Mouse (Mus musculus) kidney, adult 2 months (tissue): ENCODE data around the gene Fam155a. TPM values are rescaled to one million over a fixed set of nuclear protein-coding genes. Genes with fewer than 3 reads are reported as not detected.

ENCODE experiments used
- DNase-seq: peaks from one replicate; pipeline ENCODE4 v3.0.0; 2021
- H3K27ac ChIP-seq: fragments of 200-500 bp; 2 replicates; pipeline ENCODE4 v1.5.1; 2012; ENCODE audit warnings: low read depth, low read length, control low read depth, inconsistent platforms; ENCODE audit not compliant: insufficient read depth
- H3K27me3 ChIP-seq: fragments of 200-500 bp; replicated peaks from 2 replicates; pipeline ENCODE4 v1.6.1; 2012; ENCODE audit warnings: mild to moderate bottlenecking, moderate library complexity, low read length, inconsistent platforms; ENCODE audit not compliant: control insufficient read depth, insufficient read depth
- H3K36me3 ChIP-seq: fragments of 200-500 bp; 2 replicates; pipeline ENCODE4 v1.6.1; 2012; ENCODE audit warnings: mild to moderate bottlenecking, moderate library complexity, low read length, inconsistent platforms; ENCODE audit not compliant: control insufficient read depth, insufficient read depth
- H3K4me1 ChIP-seq: fragments of 200-500 bp; 2 replicates; pipeline ENCODE4 v1.6.1; 2011; ENCODE audit warnings: low read length; ENCODE audit not compliant: control insufficient read depth, insufficient read depth
- H3K4me3 ChIP-seq: fragments of 200-500 bp; 2 replicates; pipeline ENCODE4 v1.5.1; 2011; ENCODE audit warnings: mild to moderate bottlenecking, low read depth, low read length, control low read depth; ENCODE audit not compliant: insufficient read depth
- CTCF ChIP-seq: fragments of 200-500 bp; conservative IDR thresholded peaks from 2 replicates; pipeline ENCODE4 v1.5.1; 2011; ENCODE audit warnings: low read depth, mild to moderate bottlenecking, control low read depth, low read length, moderate library complexity, mixed read lengths; ENCODE audit not compliant: insufficient read depth, insufficient read length
- POLR2A ChIP-seq: fragments of 200-500 bp; IDR thresholded peaks from one replicate; pipeline ENCODE4 v1.6.1; 2011; ENCODE audit warnings: low read depth, low read length, control low read depth
- WGBS: fragments of 180-500 bp; shearing (Covaris S2); methylation state at CpG from one replicate; pipeline ENCODE4 v1.1.7; 2018; 5-methylcytosine and 5-hydroxymethylcytosine counted together
- polyA plus RNA-seq: library from polyadenylated mRNA; depleted of rRNA; stranded (reverse); fragments of >200 nt; gene quantifications from 2 replicates; pipeline ENCODE4 v1.2.3, GENCODE M21; 2012

The Fam155a gene
- polyA plus RNA-seq, 1 experiment = 0.08 TPM

GRCm38 (mm10) chr8:9580192-9580591 is 190.8 kb downstream of the Fam155a start:
- H3K36me3 ChIP-seq = no peaks in the 10 kb centered on the region
- H3K4me1 ChIP-seq = no peaks in the 10 kb centered on the region
- no peak overlapping the region for H3K27ac ChIP-seq
- H3K27me3 ChIP-seq = no peaks in the 10 kb centered on the region
- TF ChIP-seq CTCF (peak; percentile 44; the same call in 1 of the 2 replicates), POLR2A (no peak)
- 24% methylated on average over 3 of the region's 3 CpGs for WGBS
- peak; percentile 40 for DNase-seq
- no peak overlapping the region for H3K4me3 ChIP-seq

- Histone ChIP-seq H3K27ac (no peak overlapping the region), H3K4me3 (no peak overlapping the region), H3K4me1 (no peaks in the 10 kb centered on the region), H3K27me3 (no peaks in the 10 kb centered on the region), H3K36me3 (no peaks in the 10 kb centered on the region)
- no peak for DNase-seq
- TF ChIP-seq CTCF (no peak), POLR2A (no peak)
- WGBS = 81% methylated on average over 2 of the region's 2 CpGs
Observed at GRCm38 (mm10) chr8:9571977-9572376, 199.0 kb downstream of the Fam155a start.

- no peak overlapping the region for H3K27ac ChIP-seq
- no peaks in the 10 kb centered on the region for H3K27me3 ChIP-seq
- H3K4me1 ChIP-seq = no peaks in the 10 kb centered on the region
- no peak overlapping the region for H3K4me3 ChIP-seq
- no peak for DNase-seq
- 77% methylated on average over 4 of the region's 4 CpGs for WGBS
- H3K36me3 ChIP-seq = no peaks in the 10 kb centered on the region
- TF ChIP-seq POLR2A (no peak), CTCF (no peak)
Observed at GRCm38 (mm10) chr8:9569516-9570170, 201.3 kb downstream of the Fam155a start.

- Histone ChIP-seq H3K4me1 (no peaks in the 10 kb centered on the region), H3K27me3 (no peaks in the 10 kb centered on the region), H3K4me3 (no peak overlapping the region), H3K36me3 (no peaks in the 10 kb centered on the region), H3K27ac (no peak overlapping the region)
- 94% methylated on average over 3 of the region's 3 CpGs for WGBS
- no peak for DNase-seq
- TF ChIP-seq POLR2A = no peak
- no peak for TF ChIP-seq CTCF
Observed at GRCm38 (mm10) chr8:9549199-9549598, 221.8 kb downstream of the Fam155a start.

- no peak overlapping the region for H3K27ac ChIP-seq
- no peak overlapping the region for H3K4me3 ChIP-seq
- TF ChIP-seq POLR2A = no peak
- no peak for TF ChIP-seq CTCF
- 57% methylated on average over 2 of the region's 2 CpGs for WGBS
- H3K4me1 ChIP-seq = no peaks in the 10 kb centered on the region
- H3K36me3 ChIP-seq = no peaks in the 10 kb centered on the region
- no peak for DNase-seq
- no peaks in the 10 kb centered on the region for H3K27me3 ChIP-seq
Observed at GRCm38 (mm10) chr8:9547558-9547954, 223.4 kb downstream of the Fam155a start.

- no peak for TF ChIP-seq CTCF
- no peak for TF ChIP-seq POLR2A
- Histone ChIP-seq H3K4me1 (no peaks in the 10 kb centered on the region), H3K27me3 (no peaks in the 10 kb centered on the region), H3K4me3 (no peak overlapping the region), H3K36me3 (no peaks in the 10 kb centered on the region), H3K27ac (no peak overlapping the region)
- WGBS = 61% methylated on average over 6 of the region's 6 CpGs
- DNase-seq = no peak
Observed at GRCm38 (mm10) chr8:9546919-9547557, 223.9 kb downstream of the Fam155a start.

GRCm38 (mm10) chr8:9546429-9546828 is 224.5 kb downstream of the Fam155a start:
- no peak for TF ChIP-seq CTCF
- TF ChIP-seq POLR2A = no peak
- DNase-seq = no peak
- WGBS = 68% methylated on average over 6 of the region's 6 CpGs

GRCm38 (mm10) chr8:9545665-9546064 is 225.3 kb downstream of the Fam155a start:
- TF ChIP-seq CTCF (no peak), POLR2A (no peak)
- Histone ChIP-seq H3K4me1 (no peaks in the 10 kb centered on the region), H3K27ac (no peak overlapping the region), H3K36me3 (no peaks in the 10 kb centered on the region), H3K27me3 (no peaks in the 10 kb centered on the region), H3K4me3 (no peak overlapping the region)
- 72% methylated on average over 2 of the region's 2 CpGs for WGBS
- no peak for DNase-seq

More at GRCm38 (mm10) chr8:9546429-9546828, 224.5 kb downstream of the Fam155a start:
- Histone ChIP-seq H3K27me3 (no peaks in the 10 kb centered on the region), H3K36me3 (no peaks in the 10 kb centered on the region), H3K4me3 (no peak overlapping the region), H3K4me1 (no peaks in the 10 kb centered on the region), H3K27ac (no peak overlapping the region)
